Mouse (Mus musculus): ENCODE measurements around the gene Uqcr10. TPM values are rescaled to one million over a fixed set of nuclear protein-coding genes. Genes with fewer than 3 reads are reported as not detected.

Uqcr10 gene
- total and polyA plus RNA-seq, 2 experiments from 2014 or later = 171 to 797 TPM

DNA sequence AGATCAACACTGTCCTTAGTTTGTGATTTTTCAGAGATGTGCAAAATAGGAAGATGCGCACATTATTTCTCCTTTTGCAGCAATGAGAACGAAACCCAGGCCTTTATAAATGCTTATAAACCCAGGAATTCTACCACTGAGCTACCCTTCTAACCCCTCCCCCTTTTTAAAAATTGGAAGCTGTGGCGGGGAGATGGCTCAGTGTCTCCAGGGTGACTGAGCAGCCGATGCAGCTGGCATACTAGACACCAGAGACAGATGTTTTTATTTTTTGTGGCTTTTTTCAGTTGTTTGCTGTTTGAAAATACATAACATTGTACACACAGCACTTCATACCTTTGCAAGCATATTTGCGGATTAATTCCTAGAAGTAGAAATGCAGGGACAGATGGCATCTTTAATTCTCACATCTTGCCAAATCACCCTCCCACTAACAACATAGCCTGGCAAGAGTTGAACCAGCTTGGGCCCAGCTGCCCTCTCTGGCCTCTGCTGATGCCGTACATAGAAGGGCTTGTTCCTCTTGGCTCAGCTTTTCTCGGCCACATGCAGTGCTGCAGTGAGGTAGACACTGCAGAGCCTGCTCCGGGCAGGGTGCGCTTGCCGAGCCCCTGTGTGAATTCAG is 42.2 kb downstream of the Uqcr10 start:
- Histone ChIP-seq H3K9me3 (ENCODE audit: low read length) (no peaks in the 10 kb centered on the region), H3K4me2 (ENCODE audit: low read depth) (no peak overlapping the region), H3K9ac (no peak overlapping the region), H3K4me1 (ENCODE audit: insufficient read depth) (no peaks in the 10 kb centered on the region), H3K27ac (ENCODE audit: low read depth, low read length) (no peak overlapping the region), H3K4me3 (ENCODE audit: low read depth, low read length) (no peak overlapping the region), H3K27me3 (ENCODE audit: insufficient read depth, low read length) (no peaks in the 10 kb centered on the region), H3K36me3 (ENCODE audit: insufficient read depth) (peaks cover 28% of the 10 kb centered on the region)
- DNase-seq (peak; percentile 24), ATAC-seq (peak; percentile 68)
- 64% methylated on average over 10 of the region's 10 CpGs for WGBS
- TF ChIP-seq CTCF (IDR thresholded peaks at IDR 0.05; ENCODE audit: low read depth) = no peak

DNA sequence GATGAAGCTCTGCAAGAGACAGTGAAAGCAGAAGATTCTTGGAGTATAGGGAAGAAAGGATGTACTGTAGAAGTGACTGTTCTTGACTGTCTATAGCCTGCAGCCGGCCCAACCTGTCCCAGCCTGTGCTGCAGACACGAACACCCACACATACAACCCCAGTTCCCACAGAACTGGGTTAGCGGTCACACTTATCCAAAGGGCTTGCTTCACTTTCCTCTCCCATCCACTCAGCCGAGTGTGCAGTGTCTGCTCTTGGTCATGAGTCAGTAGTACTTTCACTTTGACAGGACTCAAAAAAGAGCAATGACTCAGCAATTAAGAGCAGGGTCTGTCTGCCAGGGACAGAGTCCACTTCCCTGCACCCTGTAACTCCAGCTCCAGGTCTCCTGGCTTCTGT is 42.8 kb downstream of the Uqcr10 start:
- H3K4me3 ChIP-seq (ENCODE audit: low read depth, low read length) = no peak overlapping the region
- no peak for TF ChIP-seq CTCF (IDR thresholded peaks at IDR 0.05; ENCODE audit: low read depth)
- peaks cover 31% of the 10 kb centered on the region for H3K36me3 ChIP-seq (ENCODE audit: insufficient read depth)
- H3K9me3 ChIP-seq (ENCODE audit: low read length) = no peaks in the 10 kb centered on the region
- no peak for ATAC-seq
- H3K27ac ChIP-seq (ENCODE audit: low read depth, low read length) = no peak overlapping the region
- no peak overlapping the region for H3K4me2 ChIP-seq (ENCODE audit: low read depth)
- H3K4me1 ChIP-seq (ENCODE audit: insufficient read depth) = no peaks in the 10 kb centered on the region
- H3K9ac ChIP-seq = no peak overlapping the region
- H3K27me3 ChIP-seq (ENCODE audit: insufficient read depth, low read length) = no peaks in the 10 kb centered on the region
- WGBS = 82% methylated on average over 4 of the region's 4 CpGs
- DNase-seq = no peak

DNA sequence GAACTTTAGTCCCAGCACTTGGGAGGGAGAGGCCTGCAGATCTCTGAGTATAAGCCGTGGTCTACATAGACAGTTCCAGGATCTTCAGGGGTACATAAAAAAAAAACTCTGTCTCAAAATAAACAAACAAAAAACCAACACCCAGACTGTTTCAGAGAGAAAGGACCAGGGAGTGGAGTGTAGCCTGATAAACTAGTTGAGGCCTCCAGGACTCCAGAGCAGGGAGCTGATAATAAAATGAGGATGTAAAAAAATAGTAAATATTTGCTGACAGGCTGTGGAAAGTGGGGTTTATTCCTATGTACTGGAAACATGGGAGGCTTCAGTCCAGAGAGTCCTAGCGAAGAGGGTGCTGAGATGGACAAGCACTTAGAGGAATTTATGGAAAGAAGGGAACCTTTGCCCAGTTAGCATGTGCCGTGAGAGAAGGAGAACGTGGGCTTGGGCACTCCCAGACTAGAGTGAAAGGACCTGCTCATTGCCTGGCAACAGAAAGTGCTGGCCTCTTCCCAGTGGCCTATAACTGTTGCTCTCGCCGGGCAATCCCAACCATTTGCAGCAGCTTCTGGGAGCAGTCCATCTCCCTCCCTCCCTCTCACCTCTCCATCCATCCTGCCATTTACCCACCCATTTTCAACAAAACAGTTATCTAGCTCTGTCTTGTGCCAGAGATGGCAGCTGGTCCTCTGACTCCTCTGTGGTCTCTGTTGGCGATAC is 43.7 kb downstream of the Uqcr10 start:
- Histone ChIP-seq H3K27ac (ENCODE audit: low read depth, low read length) (0 out of 2 replicates have a peak overlapping the region, but pooled peaks have one; percentile 15), H3K4me2 (ENCODE audit: low read depth) (no peak overlapping the region), H3K36me3 (ENCODE audit: insufficient read depth) (peaks cover 31% of the 10 kb centered on the region), H3K27me3 (ENCODE audit: insufficient read depth, low read length) (no peaks in the 10 kb centered on the region), H3K9ac (no peak overlapping the region), H3K4me3 (ENCODE audit: low read depth, low read length) (no peak overlapping the region), H3K4me1 (ENCODE audit: insufficient read depth) (no peaks in the 10 kb centered on the region), H3K9me3 (ENCODE audit: low read length) (no peaks in the 10 kb centered on the region)
- ATAC-seq = no peak
- no peak for DNase-seq
- no peak for TF ChIP-seq CTCF (IDR thresholded peaks at IDR 0.05; ENCODE audit: low read depth)
- 72% methylated on average over 7 of the region's 7 CpGs for WGBS

DNA sequence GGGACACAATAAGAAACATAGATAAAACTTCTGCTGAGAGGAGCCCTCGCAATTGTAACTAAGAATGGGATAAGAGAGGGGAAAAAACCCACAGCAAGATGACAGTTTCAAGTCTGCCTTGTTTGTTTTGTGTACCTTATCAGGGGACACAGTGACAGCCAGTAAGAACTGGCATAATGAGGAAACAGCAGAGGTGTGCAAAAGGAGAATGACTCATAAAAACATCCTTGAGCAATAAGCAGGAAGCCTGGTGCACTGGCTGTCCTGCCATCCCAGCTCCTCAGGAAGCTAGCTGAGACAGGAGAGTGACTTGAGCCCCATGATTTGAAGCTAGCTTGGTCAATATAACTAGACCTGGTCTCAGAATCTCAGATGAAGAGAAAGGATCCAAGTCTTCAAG is 44.3 kb downstream of the Uqcr10 start:
- no peaks in the 10 kb centered on the region for H3K4me1 ChIP-seq (ENCODE audit: insufficient read depth)
- no peak for ATAC-seq
- H3K27ac ChIP-seq (ENCODE audit: low read depth, low read length) = no peak overlapping the region
- H3K36me3 ChIP-seq (ENCODE audit: insufficient read depth) = peaks cover 34% of the 10 kb centered on the region
- no peaks in the 10 kb centered on the region for H3K9me3 ChIP-seq (ENCODE audit: low read length)
- no peak overlapping the region for H3K4me2 ChIP-seq (ENCODE audit: low read depth)
- H3K27me3 ChIP-seq (ENCODE audit: insufficient read depth, low read length) = no peaks in the 10 kb centered on the region
- H3K9ac ChIP-seq = no peak overlapping the region
- no peak for TF ChIP-seq CTCF (IDR thresholded peaks at IDR 0.05; ENCODE audit: low read depth)
- DNase-seq = no peak
- WGBS = 97% methylated on average over 1 of the region's 1 CpGs
- H3K4me3 ChIP-seq (ENCODE audit: low read depth, low read length) = no peak overlapping the region

Other genes starting within 250 kb of the Uqcr10 start
- gene Mtmr3, start 109.5 kb downstream of the Uqcr10 start, total RNA-seq (2014; rRNA removed) = 81.6 and 93.4 TPM in 2 replicates
- gene Mtmr3, start 109.5 kb downstream of the Uqcr10 start, polyA plus RNA-seq (2015; fragmentation: Nextera tagmentation; extraction: Ambion mirVana) = 21.4 and 28.4 TPM in 2 replicates
- not detected in 2 replicates for gene Gm11032, start 84.3 kb downstream of the Uqcr10 start, total RNA-seq (2014; rRNA removed)
- not detected in 2 replicates for gene Gm11032, start 84.3 kb downstream of the Uqcr10 start, polyA plus RNA-seq (2015; fragmentation: Nextera tagmentation; extraction: Ambion mirVana)
- 14.5 and 17.3 TPM in 2 replicates for gene Ascc2, start 66.6 kb downstream of the Uqcr10 start, total RNA-seq (2014; rRNA removed)
- gene Ascc2, start 66.6 kb downstream of the Uqcr10 start, polyA plus RNA-seq (2015; fragmentation: Nextera tagmentation; extraction: Ambion mirVana) = 12.0 and 14.3 TPM in 2 replicates
- 20.6 and 29.5 TPM in 2 replicates for gene Zmat5, start 336 bp upstream of the Uqcr10 start, total RNA-seq (2014; rRNA removed)
- gene Zmat5, start 336 bp upstream of the Uqcr10 start, polyA plus RNA-seq (2015; fragmentation: Nextera tagmentation; extraction: Ambion mirVana) = 62.6 and 78.7 TPM in 2 replicates
- 5.3 and 5.5 TPM in 2 replicates for gene Cabp7, start 42.4 kb upstream of the Uqcr10 start, total RNA-seq (2014; rRNA removed)
- 1.3 and 1.6 TPM in 2 replicates for gene Cabp7, start 42.4 kb upstream of the Uqcr10 start, polyA plus RNA-seq (2015; fragmentation: Nextera tagmentation; extraction: Ambion mirVana)
- 97.3 and 121 TPM in 2 replicates for gene Nf2, start 145.2 kb upstream of the Uqcr10 start, total RNA-seq (2014; rRNA removed)
- gene Nf2, start 145.2 kb upstream of the Uqcr10 start, polyA plus RNA-seq (2015; fragmentation: Nextera tagmentation; extraction: Ambion mirVana) = 49.3 and 57.8 TPM in 2 replicates
- gene Nipsnap1, start 169.6 kb upstream of the Uqcr10 start, total RNA-seq (2014; rRNA removed) = 125 and 146 TPM in 2 replicates
- gene Nipsnap1, start 169.6 kb upstream of the Uqcr10 start, polyA plus RNA-seq (2015; fragmentation: Nextera tagmentation; extraction: Ambion mirVana) = 116 and 128 TPM in 2 replicates
- gene Thoc5, start 191.0 kb upstream of the Uqcr10 start, total RNA-seq (2014; rRNA removed) = 55.7 and 57.7 TPM in 2 replicates
- 50.6 and 52.2 TPM in 2 replicates for gene Thoc5, start 191.0 kb upstream of the Uqcr10 start, polyA plus RNA-seq (2015; fragmentation: Nextera tagmentation; extraction: Ambion mirVana)
- 2.7 and 3.3 TPM in 2 replicates for gene Nefh, start 243.7 kb upstream of the Uqcr10 start, total RNA-seq (2014; rRNA removed)
- gene Nefh, start 243.7 kb upstream of the Uqcr10 start, polyA plus RNA-seq (2015; fragmentation: Nextera tagmentation; extraction: Ambion mirVana) = 2.2 and 3.3 TPM in 2 replicates

Data from forebrain, postnatal 0 days (tissue).